Comparison of ENCODE assay signal across 8 mouse cellular contexts in genomic region chr19:7339867-7340266, GRCm38 (mm10). TPM values are rescaled to one million over a fixed set of nuclear protein-coding genes. Genes with fewer than 3 reads are reported as not detected.
DNase-seq lines count a peak whose midpoint lies in the region; ATAC-seq and TF ChIP-seq lines count a peak whose summit lies in the region.

No protein-coding gene starts in this region.

- WGBS in kidney, embryonic 16.5 days = 30% methylated on average over 4 of the region's 4 CpGs
- 45% methylated on average over 4 of the region's 4 CpGs for WGBS in hindbrain, postnatal 0 days
- WGBS in midbrain, postnatal 0 days = 41% methylated on average over 4 of the region's 4 CpGs

- no peak for DNase-seq in kidney, adult 11 months
- DNase-seq in hindbrain, postnatal 0 days (ENCODE audit: low spot score) = no peak
- DNase-seq in midbrain, postnatal 0 days (ENCODE audit: low spot score) = no peak
- DNase-seq in gastrocnemius, postnatal 4 days (ENCODE audit: low spot score in 2 of 2) = no peak
- no peak for DNase-seq in adrenal gland, postnatal 4 days (ENCODE audit: low spot score in 2 of 2)
- DNase-seq in gastrocnemius, postnatal 25 days = no peak

- H3K9ac ChIP-seq in kidney, embryonic 16.5 days (replicated peaks; ENCODE audit: low read length) = peak overlapping the region; percentile 93
- peak overlapping the region; percentile 98 for H3K9ac ChIP-seq in hindbrain, postnatal 0 days (replicated peaks; ENCODE audit: low read length)
- H3K9ac ChIP-seq in midbrain, postnatal 0 days (replicated peaks; ENCODE audit: low read length, poor library complexity, severe bottlenecking) = peak overlapping the region; percentile 99

- H3K27ac ChIP-seq in kidney, embryonic 16.5 days (ENCODE audit: low read length) = peak overlapping the region; percentile 0; the same call in 1 of the 2 replicates
- no peak overlapping the region for H3K27ac ChIP-seq in cortical plate, adult 2 months (ENCODE audit: insufficient read depth, low read length)
- H3K27ac ChIP-seq in hindbrain, postnatal 0 days = no peak overlapping the region
- H3K27ac ChIP-seq in midbrain, postnatal 0 days (ENCODE audit: low read depth, low read length) = no peak overlapping the region

- H3K36me3 ChIP-seq in kidney, embryonic 16.5 days (ENCODE audit: insufficient read depth, low read length) = no peaks in the 10 kb centered on the region
- H3K36me3 ChIP-seq in hindbrain, postnatal 0 days (ENCODE audit: insufficient read depth, low read length) = no peaks in the 10 kb centered on the region
- no peaks in the 10 kb centered on the region for H3K36me3 ChIP-seq in midbrain, postnatal 0 days (ENCODE audit: insufficient read depth, low read length)

- TF ChIP-seq POLR2A in cortical plate, adult 2 months (IDR thresholded peaks at IDR 0.05; ENCODE audit: extremely low read depth, insufficient read depth, low read length) = no peak

- no peak for TF ChIP-seq CTCF in cortical plate, adult 2 months (IDR thresholded peaks at IDR 0.05; ENCODE audit: extremely low read depth, insufficient read depth, low read length)
- no peak for TF ChIP-seq CTCF in hindbrain, postnatal 0 days (IDR thresholded peaks at IDR 0.05; ENCODE audit: low read depth)
- TF ChIP-seq CTCF in midbrain, postnatal 0 days (IDR thresholded peaks at IDR 0.05) = no peak

- no peaks in the 10 kb centered on the region for H3K9me3 ChIP-seq in kidney, embryonic 16.5 days (ENCODE audit: low read length)
- H3K9me3 ChIP-seq in hindbrain, postnatal 0 days (ENCODE audit: low read length) = no peaks in the 10 kb centered on the region
- no peaks in the 10 kb centered on the region for H3K9me3 ChIP-seq in midbrain, postnatal 0 days (ENCODE audit: low read length)

- peak overlapping the region; percentile 96 for H3K4me2 ChIP-seq in kidney, embryonic 16.5 days (replicated peaks; ENCODE audit: low read depth, low read length)
- peak overlapping the region; percentile 97 for H3K4me2 ChIP-seq in hindbrain, postnatal 0 days (ENCODE audit: low read depth, low read length)
- H3K4me2 ChIP-seq in midbrain, postnatal 0 days (ENCODE audit: low read depth, low read length, poor library complexity, severe bottlenecking) = peak overlapping the region; percentile 90

- no peak for ATAC-seq in kidney, embryonic 16.5 days (ENCODE audit: low FRiP score, low TSS enrichment)
- no peak for ATAC-seq in hindbrain, postnatal 0 days
- ATAC-seq in midbrain, postnatal 0 days (ENCODE audit: low FRiP score) = no peak

- peak overlapping the region; percentile 93 for H3K4me3 ChIP-seq in kidney, embryonic 16.5 days (ENCODE audit: low read length)
- H3K4me3 ChIP-seq in cortical plate, adult 2 months (ENCODE audit: insufficient read depth, low read length) = peak overlapping the region; percentile 99
- H3K4me3 ChIP-seq in hindbrain, postnatal 0 days (ENCODE audit: low read length) = peak overlapping the region; percentile 96
- H3K4me3 ChIP-seq in midbrain, postnatal 0 days (ENCODE audit: low read depth, low read length) = peak overlapping the region; percentile 89

- no peaks in the 10 kb centered on the region for H3K27me3 ChIP-seq in kidney, embryonic 16.5 days (ENCODE audit: insufficient read depth, low read length)
- H3K27me3 ChIP-seq in hindbrain, postnatal 0 days (ENCODE audit: insufficient read depth, low read length) = no peaks in the 10 kb centered on the region
- no peaks in the 10 kb centered on the region for H3K27me3 ChIP-seq in midbrain, postnatal 0 days (ENCODE audit: insufficient read depth, low read length)

- peaks cover 50% of the 10 kb centered on the region for H3K4me1 ChIP-seq in kidney, embryonic 16.5 days (ENCODE audit: insufficient read depth, low read length)
- H3K4me1 ChIP-seq in cortical plate, adult 2 months (ENCODE audit: control insufficient read depth, insufficient read depth, low read length) = peaks cover 19% of the 10 kb centered on the region
- peaks cover 26% of the 10 kb centered on the region for H3K4me1 ChIP-seq in hindbrain, postnatal 0 days (ENCODE audit: insufficient read depth, low read length)
- H3K4me1 ChIP-seq in midbrain, postnatal 0 days (ENCODE audit: insufficient read depth, low read length) = peaks cover 21% of the 10 kb centered on the region

RNA-seq across cellular contexts. Expression of gene Mark2, which starts 1.8 kb away (rescaled TPM):
- polyA plus RNA-seq in kidney, embryonic 16.5 days (2015; fragmentation: Nextera tagmentation; extraction: Ambion mirVana) = 40.6 and 44.9 TPM in 2 replicates
- polyA plus RNA-seq in cortical plate, adult 2 months (2012; rRNA removed) = 102 and 103 TPM in 2 replicates
- total RNA-seq in hindbrain, postnatal 0 days (2014; rRNA removed) = 39.9 and 47.8 TPM in 2 replicates
- polyA plus RNA-seq in hindbrain, postnatal 0 days (2015; fragmentation: Nextera tagmentation; extraction: Ambion mirVana) = 31.4 and 36.2 TPM in 2 replicates
- total RNA-seq in midbrain, postnatal 0 days (2014; rRNA removed) = 41.2 and 49.1 TPM in 2 replicates
- 38.0 and 38.1 TPM in 2 replicates for polyA plus RNA-seq in midbrain, postnatal 0 days (2015; fragmentation: Nextera tagmentation; extraction: Ambion mirVana)
- 10 to 100 TPM; 45.1 to 46.3 TPM for total RNA-seq in gastrocnemius, postnatal 4 days (2021)
- total RNA-seq in adrenal gland, postnatal 4 days (2021) = 10 to 100 TPM; 74.7 to 81.2 TPM
- total RNA-seq in gastrocnemius, postnatal 25 days (2021) = 10 to 100 TPM; 27.4 to 30.6 TPM

RNA-seq across cellular contexts. Expression of gene Spindoc, which starts 42.9 kb away (rescaled TPM):
- polyA plus RNA-seq in kidney, embryonic 16.5 days (2015; fragmentation: Nextera tagmentation; extraction: Ambion mirVana) = 33.2 and 35.7 TPM in 2 replicates
- polyA plus RNA-seq in cortical plate, adult 2 months (2012; rRNA removed) = 22.6 and 22.8 TPM in 2 replicates
- 37.1 and 57.3 TPM in 2 replicates for total RNA-seq in hindbrain, postnatal 0 days (2014; rRNA removed)
- polyA plus RNA-seq in hindbrain, postnatal 0 days (2015; fragmentation: Nextera tagmentation; extraction: Ambion mirVana) = 19.0 and 19.8 TPM in 2 replicates
- total RNA-seq in midbrain, postnatal 0 days (2014; rRNA removed) = 35.2 and 38.8 TPM in 2 replicates
- 19.2 and 19.8 TPM in 2 replicates for polyA plus RNA-seq in midbrain, postnatal 0 days (2015; fragmentation: Nextera tagmentation; extraction: Ambion mirVana)
- 10 to 100 TPM; 18.2 to 20.1 TPM for total RNA-seq in gastrocnemius, postnatal 4 days (2021)
- 10 to 100 TPM; 35.4 to 39.4 TPM for total RNA-seq in adrenal gland, postnatal 4 days (2021)
- total RNA-seq in gastrocnemius, postnatal 25 days (2021) = 1 to 10 TPM; 6.6 to 9.1 TPM
